Mouse (Mus musculus): ENCODE data around the gene Cog7. TPM values are rescaled to one million over a fixed set of nuclear protein-coding genes. Genes with fewer than 3 reads are reported as not detected.

The Cog7 gene
- polyA plus RNA-seq, 1 experiment from 2014 or later = 22.5 TPM

- Histone ChIP-seq H3K4me1 (ENCODE audit: control insufficient read depth, insufficient read depth, low read length) (no peaks in the 10 kb centered on the region), H3K27me3 (ENCODE audit: control insufficient read depth, insufficient read depth, low read length) (no peaks in the 10 kb centered on the region), H3K9me3 (ENCODE audit: control insufficient read depth, low read depth, low read length) (no peaks in the 10 kb centered on the region), H3K4me2 (replicated peaks; ENCODE audit: low read depth, low read length) (no peak overlapping the region), H3K4me3 (ENCODE audit: low read depth, low read length) (no peak overlapping the region), H3K36me3 (ENCODE audit: control insufficient read depth, insufficient read depth, low read length) (peaks cover 16% of the 10 kb centered on the region), H3K9ac (replicated peaks; ENCODE audit: low read depth, low read length) (no peak overlapping the region), H3K27ac (ENCODE audit: low read length) (no peak overlapping the region)
- WGBS = 85% methylated on average over 7 of the region's 7 CpGs
- ATAC-seq (ENCODE audit: insufficient number of reproducible peaks, insufficient read depth, low FRiP score, low read depth) = no peak
Measured at GRCm38 (mm10) chr7:121966169-121966568, 15.3 kb downstream of the Cog7 start.

GRCm38 (mm10) chr7:121963883-121964398 is 17.6 kb downstream of the Cog7 start:
- Histone ChIP-seq H3K36me3 (ENCODE audit: control insufficient read depth, insufficient read depth, low read length) (peaks cover 12% of the 10 kb centered on the region; the same call in 1 of the 2 replicates), H3K4me3 (ENCODE audit: low read depth, low read length) (no peak overlapping the region), H3K4me1 (ENCODE audit: control insufficient read depth, insufficient read depth, low read length) (no peaks in the 10 kb centered on the region), H3K4me2 (replicated peaks; ENCODE audit: low read depth, low read length) (no peak overlapping the region), H3K9me3 (ENCODE audit: control insufficient read depth, low read depth, low read length) (no peaks in the 10 kb centered on the region), H3K9ac (replicated peaks; ENCODE audit: low read depth, low read length) (no peak overlapping the region), H3K27me3 (ENCODE audit: control insufficient read depth, insufficient read depth, low read length) (no peaks in the 10 kb centered on the region), H3K27ac (ENCODE audit: low read length) (no peak overlapping the region)
- 63% methylated on average over 6 of the region's 6 CpGs for WGBS
- ATAC-seq (ENCODE audit: insufficient number of reproducible peaks, insufficient read depth, low FRiP score, low read depth) = no peak

GRCm38 (mm10) chr7:121962571-121962959 is 18.9 kb downstream of the Cog7 start:
- H3K4me1 ChIP-seq (ENCODE audit: control insufficient read depth, insufficient read depth, low read length) = no peaks in the 10 kb centered on the region
- ATAC-seq (ENCODE audit: insufficient number of reproducible peaks, insufficient read depth, low FRiP score, low read depth) = no peak
- H3K9me3 ChIP-seq (ENCODE audit: control insufficient read depth, low read depth, low read length) = no peaks in the 10 kb centered on the region
- H3K27ac ChIP-seq (ENCODE audit: low read length) = no peak overlapping the region
- no peaks in the 10 kb centered on the region for H3K27me3 ChIP-seq (ENCODE audit: control insufficient read depth, insufficient read depth, low read length)
- H3K9ac ChIP-seq (replicated peaks; ENCODE audit: low read depth, low read length) = no peak overlapping the region
- no peak overlapping the region for H3K4me3 ChIP-seq (ENCODE audit: low read depth, low read length)
- WGBS = 69% methylated on average over 3 of the region's 3 CpGs
- no peak overlapping the region for H3K4me2 ChIP-seq (replicated peaks; ENCODE audit: low read depth, low read length)
- peaks cover 12% of the 10 kb centered on the region; the same call in 1 of the 2 replicates for H3K36me3 ChIP-seq (ENCODE audit: control insufficient read depth, insufficient read depth, low read length)

- Histone ChIP-seq H3K27me3 (ENCODE audit: control insufficient read depth, insufficient read depth, low read length) (no peaks in the 10 kb centered on the region), H3K9me3 (ENCODE audit: control insufficient read depth, low read depth, low read length) (no peaks in the 10 kb centered on the region), H3K4me3 (ENCODE audit: low read depth, low read length) (no peak overlapping the region), H3K9ac (replicated peaks; ENCODE audit: low read depth, low read length) (no peak overlapping the region), H3K4me1 (ENCODE audit: control insufficient read depth, insufficient read depth, low read length) (no peaks in the 10 kb centered on the region), H3K36me3 (ENCODE audit: control insufficient read depth, insufficient read depth, low read length) (peaks cover 12% of the 10 kb centered on the region; the same call in 1 of the 2 replicates), H3K27ac (ENCODE audit: low read length) (no peak overlapping the region), H3K4me2 (replicated peaks; ENCODE audit: low read depth, low read length) (no peak overlapping the region)
- 87% methylated on average over 7 of the region's 7 CpGs for WGBS
- ATAC-seq (ENCODE audit: insufficient number of reproducible peaks, insufficient read depth, low FRiP score, low read depth) = no peak
Measured at GRCm38 (mm10) chr7:121961913-121962570, 19.5 kb downstream of the Cog7 start.

GRCm38 (mm10) chr7:121955802-121956201 is 25.7 kb downstream of the Cog7 start:
- no peak for ATAC-seq (ENCODE audit: insufficient number of reproducible peaks, insufficient read depth, low FRiP score, low read depth)
- WGBS = 76% methylated on average over 12 of the region's 12 CpGs
- Histone ChIP-seq H3K4me2 (replicated peaks; ENCODE audit: low read depth, low read length) (no peak overlapping the region), H3K9ac (replicated peaks; ENCODE audit: low read depth, low read length) (no peak overlapping the region), H3K9me3 (ENCODE audit: control insufficient read depth, low read depth, low read length) (no peaks in the 10 kb centered on the region), H3K27me3 (ENCODE audit: control insufficient read depth, insufficient read depth, low read length) (no peaks in the 10 kb centered on the region), H3K4me3 (ENCODE audit: low read depth, low read length) (no peak overlapping the region), H3K36me3 (ENCODE audit: control insufficient read depth, insufficient read depth, low read length) (no peaks in the 10 kb centered on the region; the same call in 1 of the 2 replicates), H3K27ac (ENCODE audit: low read length) (no peak overlapping the region), H3K4me1 (ENCODE audit: control insufficient read depth, insufficient read depth, low read length) (no peaks in the 10 kb centered on the region)

- Histone ChIP-seq H3K4me2 (replicated peaks; ENCODE audit: low read depth, low read length) (no peak overlapping the region), H3K27me3 (ENCODE audit: control insufficient read depth, insufficient read depth, low read length) (no peaks in the 10 kb centered on the region), H3K9me3 (ENCODE audit: control insufficient read depth, low read depth, low read length) (no peaks in the 10 kb centered on the region), H3K36me3 (ENCODE audit: control insufficient read depth, insufficient read depth, low read length) (peaks cover 3% of the 10 kb centered on the region; the same call in 1 of the 2 replicates), H3K4me1 (ENCODE audit: control insufficient read depth, insufficient read depth, low read length) (no peaks in the 10 kb centered on the region), H3K4me3 (ENCODE audit: low read depth, low read length) (no peak overlapping the region), H3K9ac (replicated peaks; ENCODE audit: low read depth, low read length) (no peak overlapping the region), H3K27ac (ENCODE audit: low read length) (no peak overlapping the region)
- WGBS = 79% methylated on average over 11 of the region's 11 CpGs
- ATAC-seq (ENCODE audit: insufficient number of reproducible peaks, insufficient read depth, low FRiP score, low read depth) = no peak
Measured at GRCm38 (mm10) chr7:121954891-121955669, 26.4 kb downstream of the Cog7 start.

- Histone ChIP-seq H3K36me3 (ENCODE audit: control insufficient read depth, insufficient read depth, low read length) (0 out of 2 replicates have a peak, but pooled peaks cover 4% of the 10 kb centered on the region), H3K9me3 (ENCODE audit: control insufficient read depth, low read depth, low read length) (no peaks in the 10 kb centered on the region), H3K4me2 (replicated peaks; ENCODE audit: low read depth, low read length) (no peak overlapping the region), H3K4me3 (ENCODE audit: low read depth, low read length) (no peak overlapping the region), H3K9ac (replicated peaks; ENCODE audit: low read depth, low read length) (no peak overlapping the region), H3K4me1 (ENCODE audit: control insufficient read depth, insufficient read depth, low read length) (no peaks in the 10 kb centered on the region), H3K27me3 (ENCODE audit: control insufficient read depth, insufficient read depth, low read length) (no peaks in the 10 kb centered on the region), H3K27ac (ENCODE audit: low read length) (no peak overlapping the region)
- 63% methylated on average over 4 of the region's 4 CpGs for WGBS
- ATAC-seq (ENCODE audit: insufficient number of reproducible peaks, insufficient read depth, low FRiP score, low read depth) = no peak
Measured at GRCm38 (mm10) chr7:121947513-121947912, 34.0 kb downstream of the Cog7 start.

GRCm38 (mm10) chr7:121946196-121946595 is 35.3 kb downstream of the Cog7 start:
- Histone ChIP-seq H3K27ac (ENCODE audit: low read length) (no peak overlapping the region), H3K36me3 (ENCODE audit: control insufficient read depth, insufficient read depth, low read length) (peaks cover 8% of the 10 kb centered on the region; the same call in 1 of the 2 replicates), H3K9me3 (ENCODE audit: control insufficient read depth, low read depth, low read length) (no peaks in the 10 kb centered on the region), H3K4me1 (ENCODE audit: control insufficient read depth, insufficient read depth, low read length) (no peaks in the 10 kb centered on the region), H3K27me3 (ENCODE audit: control insufficient read depth, insufficient read depth, low read length) (no peaks in the 10 kb centered on the region), H3K9ac (replicated peaks; ENCODE audit: low read depth, low read length) (no peak overlapping the region), H3K4me3 (ENCODE audit: low read depth, low read length) (no peak overlapping the region), H3K4me2 (replicated peaks; ENCODE audit: low read depth, low read length) (no peak overlapping the region)
- no peak for ATAC-seq (ENCODE audit: insufficient number of reproducible peaks, insufficient read depth, low FRiP score, low read depth)
- WGBS = 87% methylated on average over 5 of the region's 5 CpGs
